Mouse (Mus musculus): ENCODE measurements around the gene Cox6a2. TPM values are rescaled to one million over a fixed set of nuclear protein-coding genes. Genes with fewer than 3 reads are reported as not detected.

Cox6a2 gene
- polyA plus RNA-seq, 1 experiment from 2014 or later, result 1,148 TPM

- 3% methylated on average over 29 of the region's 30 CpGs for WGBS
- H3K27me3 ChIP-seq (ENCODE audit: control insufficient read depth, insufficient read depth, low read length), result no peaks in the 10 kb centered on the region
- peak; percentile 91 for ATAC-seq (replicated peaks; ENCODE audit: extremely low read depth, insufficient read depth, low FRiP score)
- H3K9ac ChIP-seq (ENCODE audit: low read length), result peak within 1 kb of the TSS; percentile 94
- peak within 1 kb of the TSS; percentile 99 for H3K27ac ChIP-seq (ENCODE audit: low read length)
- H3K4me2 ChIP-seq (ENCODE audit: low read depth, low read length), result peak within 1 kb of the TSS; percentile 67
- H3K9me3 ChIP-seq (replicated peaks; ENCODE audit: control insufficient read depth, low read length), result no peaks in the 10 kb centered on the region
- H3K4me1 ChIP-seq (ENCODE audit: control insufficient read depth, insufficient read depth, low read length), result peaks cover 22% of the 10 kb centered on the region
- peak within 1 kb of the TSS; percentile 78 for H3K4me3 ChIP-seq (ENCODE audit: low read length)
- H3K36me3 ChIP-seq (ENCODE audit: control insufficient read depth, insufficient read depth), result peaks cover 38% of the 10 kb centered on the region
These were observed 40.6 kb upstream of the Cox6a2 start, which contains the start of gene Tgfb1i1 for GRCm38 (mm10) chr7:128246496-128247391. Gene Tgfb1i1 (plus strand): TSS chr7:128246812.

GRCm38 (mm10) chr7:128245547-128245946 is 39.4 kb upstream of the Cox6a2 start:
- WGBS, result 90% methylated on average over 4 of the region's 4 CpGs
- Histone ChIP-seq H3K36me3 (ENCODE audit: control insufficient read depth, insufficient read depth) (peaks cover 37% of the 10 kb centered on the region), H3K4me2 (ENCODE audit: low read depth, low read length) (no peak overlapping the region), H3K9ac (ENCODE audit: low read length) (no peak overlapping the region; the same call in 1 of the 2 replicates), H3K4me3 (ENCODE audit: low read length) (no peak overlapping the region), H3K4me1 (ENCODE audit: control insufficient read depth, insufficient read depth, low read length) (peaks cover 22% of the 10 kb centered on the region), H3K27ac (ENCODE audit: low read length) (peak overlapping the region; percentile 99), H3K27me3 (ENCODE audit: control insufficient read depth, insufficient read depth, low read length) (no peaks in the 10 kb centered on the region), H3K9me3 (replicated peaks; ENCODE audit: control insufficient read depth, low read length) (no peaks in the 10 kb centered on the region)
- ATAC-seq (replicated peaks; ENCODE audit: extremely low read depth, insufficient read depth, low FRiP score), result no peak

- Histone ChIP-seq H3K36me3 (ENCODE audit: control insufficient read depth, insufficient read depth) (peaks cover 36% of the 10 kb centered on the region), H3K27ac (ENCODE audit: low read length) (no peak overlapping the region)
- WGBS, result 92% methylated on average over 18 of the region's 18 CpGs
These were observed 38.3 kb upstream of the Cox6a2 start for GRCm38 (mm10) chr7:128244410-128245025.

GRCm38 (mm10) chr7:128243921-128244320 is 37.7 kb upstream of the Cox6a2 start:
- no peak overlapping the region for H3K9ac ChIP-seq (ENCODE audit: low read length)
- no peak for ATAC-seq (replicated peaks; ENCODE audit: extremely low read depth, insufficient read depth, low FRiP score)
- no peak overlapping the region for H3K27ac ChIP-seq (ENCODE audit: low read length)
- WGBS, result 77% methylated on average over 10 of the region's 10 CpGs
- no peaks in the 10 kb centered on the region for H3K9me3 ChIP-seq (replicated peaks; ENCODE audit: control insufficient read depth, low read length)
- H3K27me3 ChIP-seq (ENCODE audit: control insufficient read depth, insufficient read depth, low read length), result no peaks in the 10 kb centered on the region
- H3K4me1 ChIP-seq (ENCODE audit: control insufficient read depth, insufficient read depth, low read length), result peaks cover 25% of the 10 kb centered on the region
- no peak overlapping the region for H3K4me3 ChIP-seq (ENCODE audit: low read length)
- H3K36me3 ChIP-seq (ENCODE audit: control insufficient read depth, insufficient read depth), result peaks cover 30% of the 10 kb centered on the region
- no peak overlapping the region for H3K4me2 ChIP-seq (ENCODE audit: low read depth, low read length)

More at GRCm38 (mm10) chr7:128244410-128245025, 38.3 kb upstream of the Cox6a2 start:
- Histone ChIP-seq H3K4me1 (ENCODE audit: control insufficient read depth, insufficient read depth, low read length) (peaks cover 23% of the 10 kb centered on the region), H3K4me3 (ENCODE audit: low read length) (no peak overlapping the region), H3K9me3 (replicated peaks; ENCODE audit: control insufficient read depth, low read length) (no peaks in the 10 kb centered on the region), H3K4me2 (ENCODE audit: low read depth, low read length) (no peak overlapping the region), H3K27me3 (ENCODE audit: control insufficient read depth, insufficient read depth, low read length) (no peaks in the 10 kb centered on the region), H3K9ac (ENCODE audit: low read length) (no peak overlapping the region)
- ATAC-seq (replicated peaks; ENCODE audit: extremely low read depth, insufficient read depth, low FRiP score), result no peak

GRCm38 (mm10) chr7:128242331-128242730 is 36.1 kb upstream of the Cox6a2 start:
- Histone ChIP-seq H3K9ac (ENCODE audit: low read length) (no peak overlapping the region), H3K4me2 (ENCODE audit: low read depth, low read length) (no peak overlapping the region), H3K27ac (ENCODE audit: low read length) (no peak overlapping the region), H3K9me3 (replicated peaks; ENCODE audit: control insufficient read depth, low read length) (no peaks in the 10 kb centered on the region), H3K27me3 (ENCODE audit: control insufficient read depth, insufficient read depth, low read length) (no peaks in the 10 kb centered on the region), H3K36me3 (ENCODE audit: control insufficient read depth, insufficient read depth) (peaks cover 29% of the 10 kb centered on the region), H3K4me1 (ENCODE audit: control insufficient read depth, insufficient read depth, low read length) (peaks cover 20% of the 10 kb centered on the region), H3K4me3 (ENCODE audit: low read length) (no peak overlapping the region)
- ATAC-seq (replicated peaks; ENCODE audit: extremely low read depth, insufficient read depth, low FRiP score), result no peak
- WGBS, result 94% methylated on average over 16 of the region's 16 CpGs

GRCm38 (mm10) chr7:128240131-128240784 is 34.1 kb upstream of the Cox6a2 start:
- no peak overlapping the region for H3K27ac ChIP-seq (ENCODE audit: low read length)
- no peaks in the 10 kb centered on the region for H3K9me3 ChIP-seq (replicated peaks; ENCODE audit: control insufficient read depth, low read length)
- no peak for ATAC-seq (replicated peaks; ENCODE audit: extremely low read depth, insufficient read depth, low FRiP score)
- no peaks in the 10 kb centered on the region for H3K27me3 ChIP-seq (ENCODE audit: control insufficient read depth, insufficient read depth, low read length)
- peaks cover 29% of the 10 kb centered on the region for H3K36me3 ChIP-seq (ENCODE audit: control insufficient read depth, insufficient read depth)
- no peak overlapping the region for H3K9ac ChIP-seq (ENCODE audit: low read length)
- 91% methylated on average over 27 of the region's 27 CpGs for WGBS
- H3K4me3 ChIP-seq (ENCODE audit: low read length), result no peak overlapping the region
- no peak overlapping the region for H3K4me2 ChIP-seq (ENCODE audit: low read depth, low read length)
- H3K4me1 ChIP-seq (ENCODE audit: control insufficient read depth, insufficient read depth, low read length), result peaks cover 15% of the 10 kb centered on the region

- peak overlapping the region; percentile 72 for H3K4me2 ChIP-seq (ENCODE audit: low read depth, low read length)
- peak overlapping the region; percentile 86 for H3K4me3 ChIP-seq (ENCODE audit: low read length)
- H3K36me3 ChIP-seq (ENCODE audit: control insufficient read depth, insufficient read depth), result peaks cover 20% of the 10 kb centered on the region
- no peaks in the 10 kb centered on the region for H3K9me3 ChIP-seq (replicated peaks; ENCODE audit: control insufficient read depth, low read length)
- WGBS, result 23% methylated on average over 4 of the region's 4 CpGs
- no peaks in the 10 kb centered on the region for H3K27me3 ChIP-seq (ENCODE audit: control insufficient read depth, insufficient read depth, low read length)
- peak overlapping the region; percentile 57 for H3K9ac ChIP-seq (ENCODE audit: low read length)
- H3K27ac ChIP-seq (ENCODE audit: low read length), result peak overlapping the region; percentile 78
- no peak for ATAC-seq (replicated peaks; ENCODE audit: extremely low read depth, insufficient read depth, low FRiP score)
- peaks cover 15% of the 10 kb centered on the region for H3K4me1 ChIP-seq (ENCODE audit: control insufficient read depth, insufficient read depth, low read length)
These were observed 32.8 kb upstream of the Cox6a2 start for GRCm38 (mm10) chr7:128238991-128239390.

- peaks cover 19% of the 10 kb centered on the region for H3K36me3 ChIP-seq (ENCODE audit: control insufficient read depth, insufficient read depth)
- peak within 1 kb of the TSS; percentile 89 for H3K9ac ChIP-seq (ENCODE audit: low read length)
- H3K27ac ChIP-seq (ENCODE audit: low read length), result peak within 1 kb of the TSS; percentile 99
- peak within 1 kb of the TSS; percentile 78 for H3K4me2 ChIP-seq (ENCODE audit: low read depth, low read length)
- H3K4me3 ChIP-seq (ENCODE audit: low read length), result peak within 1 kb of the TSS; percentile 86
- under 1% methylated on average over 72 of the region's 72 CpGs for WGBS
- H3K27me3 ChIP-seq (ENCODE audit: control insufficient read depth, insufficient read depth, low read length), result no peaks in the 10 kb centered on the region
- peaks cover 15% of the 10 kb centered on the region for H3K4me1 ChIP-seq (ENCODE audit: control insufficient read depth, insufficient read depth, low read length)
- H3K9me3 ChIP-seq (replicated peaks; ENCODE audit: control insufficient read depth, low read length), result no peaks in the 10 kb centered on the region
- ATAC-seq (replicated peaks; ENCODE audit: extremely low read depth, insufficient read depth, low FRiP score), result peak; percentile 91
These were observed 32.0 kb upstream of the Cox6a2 start, which contains the start of gene 9130023H24Rik for GRCm38 (mm10) chr7:128237927-128238778. Gene 9130023H24Rik (minus strand): TSS chr7:128238031.
